Mouse (Mus musculus) erythroblast, adult 5-6 weeks (primary cell): ENCODE measurements at regions not wholly inside any gene's neighbourhood (a gene's known extent, or its start where the extent isn't known, plus 50 kb on each side); places are given as distances from the start of the nearest gene placed in this dataset.
"Not testable (repeated sequence)": the region's sequence is repeated elsewhere in the genome, so short reads cannot be mapped to it uniquely, and the experiment has no call there.

Source experiments
- ATAC-seq: replicated peaks from 2 replicates; pipeline ENCODE4 v1.8.0; 2016; ENCODE audit warnings: moderate number of reproducible peaks, mild to moderate bottlenecking, moderate TSS enrichment, inconsistent platforms; ENCODE audit not compliant: poor library complexity, low FRiP score, severe bottlenecking

DNA sequence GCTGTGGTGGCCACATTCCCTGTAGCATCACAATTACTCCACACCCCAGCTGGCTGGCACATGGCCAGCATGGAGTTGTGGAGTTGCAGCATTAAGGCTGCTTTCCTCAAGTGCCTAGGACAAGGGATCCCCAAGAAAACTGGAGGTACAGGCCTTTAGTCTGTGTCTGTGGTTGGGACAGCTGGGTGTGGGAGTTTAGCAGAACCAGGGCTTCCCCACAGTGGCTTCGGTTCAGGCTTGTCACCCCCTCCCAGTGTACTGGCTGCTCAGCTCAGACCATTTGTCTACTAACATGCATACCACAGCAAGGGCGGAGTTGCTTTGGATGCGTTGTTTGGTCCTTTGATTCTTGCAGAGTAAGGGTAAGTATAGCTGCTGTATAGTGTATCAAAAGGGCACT lies 79.1 kb upstream of the Neurl1b start:
- no peak for ATAC-seq

DNA sequence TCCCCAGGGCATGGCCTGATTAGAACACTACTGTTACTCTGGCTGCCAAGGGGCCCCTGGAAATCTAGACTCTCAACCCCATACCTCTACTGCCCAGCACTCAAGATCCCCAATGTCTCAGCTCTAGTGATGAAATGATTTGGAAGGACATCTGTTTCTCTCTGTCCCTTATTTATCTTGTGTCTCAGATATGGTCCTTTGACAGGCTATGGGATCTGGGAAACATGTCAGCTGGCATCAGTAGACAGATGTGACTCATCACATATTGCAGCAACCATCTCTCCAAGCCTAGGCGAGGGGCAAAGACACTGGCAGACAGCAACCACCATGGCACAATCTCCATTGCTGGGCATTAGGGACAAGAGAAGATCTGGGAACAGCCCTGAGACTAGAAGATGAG lies 78.6 kb upstream of the Neurl1b start:
- ATAC-seq, result no peak

DNA sequence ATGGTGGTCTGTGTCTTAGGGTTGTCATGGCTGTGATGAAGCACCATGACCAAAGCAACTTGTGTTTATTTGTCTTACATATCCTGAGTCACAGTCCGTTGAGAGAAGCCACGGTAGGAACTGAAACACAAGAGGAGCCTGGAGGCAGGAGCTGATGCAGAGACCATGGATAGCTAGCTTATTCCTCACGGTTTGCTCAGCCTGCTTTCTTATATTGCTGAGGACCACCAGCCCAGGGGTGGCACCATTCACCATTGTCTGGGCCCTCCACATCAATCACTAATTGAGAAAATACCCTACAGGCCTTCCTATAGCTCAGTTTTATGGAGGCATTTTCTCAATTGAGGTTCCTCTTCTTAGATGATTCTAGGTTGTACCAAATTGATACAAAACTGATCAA lies 77.5 kb upstream of the Neurl1b start:
- ATAC-seq, result no peak

DNA sequence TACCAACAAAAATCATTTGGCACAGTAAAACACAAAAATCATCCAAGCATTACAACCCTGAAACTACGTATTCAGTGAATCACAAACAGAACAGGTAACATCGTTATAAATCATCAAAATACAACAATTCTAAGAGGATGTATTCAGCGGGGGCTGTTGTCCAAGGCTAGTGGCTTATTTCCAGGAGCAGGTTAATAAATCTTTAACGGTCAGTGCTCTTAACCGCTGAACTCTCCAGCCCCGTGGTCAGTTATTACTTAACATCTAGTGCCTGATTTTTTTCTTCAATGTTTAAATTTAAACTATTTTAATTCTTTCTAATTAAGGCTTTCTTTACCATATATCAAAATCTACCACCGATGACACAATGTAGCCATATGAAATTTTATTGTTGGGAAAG lies 69.2 kb upstream of the Neurl1b start:
- not testable (repeated sequence) for ATAC-seq

DNA sequence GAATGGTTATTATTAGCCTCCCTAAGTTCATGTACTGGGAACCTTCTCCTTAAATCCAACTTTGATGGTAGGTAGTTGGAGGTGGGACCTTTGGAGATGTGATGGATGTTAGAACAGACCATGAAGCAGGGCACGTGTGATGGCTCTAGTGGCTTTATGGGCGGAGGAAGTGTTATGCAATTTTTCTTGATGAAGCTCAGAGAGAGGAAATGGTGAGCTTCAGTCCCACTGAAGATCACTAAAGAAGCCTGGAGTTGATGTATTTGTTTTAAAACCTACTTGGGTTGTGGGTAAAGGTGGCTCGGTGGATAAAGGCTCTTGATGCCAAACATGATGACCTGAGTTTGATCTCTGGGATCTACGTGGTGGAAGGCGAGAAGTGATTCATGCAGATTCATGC lies 66.5 kb upstream of the Neurl1b start:
- ATAC-seq, result no peak

DNA sequence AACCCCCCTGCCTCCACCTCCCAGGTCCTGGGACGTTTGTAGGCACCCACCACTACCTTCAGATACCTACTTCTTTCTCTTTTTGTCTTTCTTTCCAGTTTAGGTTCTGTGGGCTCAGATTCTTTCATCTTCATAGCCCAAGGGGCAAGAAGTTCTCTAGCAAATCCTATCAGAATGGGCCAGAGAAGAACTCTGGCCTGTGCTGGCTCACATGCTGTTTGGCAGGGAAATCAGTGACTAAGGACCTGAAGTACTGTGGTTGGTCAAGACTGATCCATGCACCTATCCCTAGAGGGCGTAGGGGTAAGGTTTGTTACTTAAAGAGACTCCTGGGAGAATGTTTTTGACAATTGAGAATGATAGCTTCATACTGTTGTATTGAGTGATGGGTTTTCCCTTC lies 64.9 kb upstream of the Neurl1b start:
- no peak for ATAC-seq

DNA sequence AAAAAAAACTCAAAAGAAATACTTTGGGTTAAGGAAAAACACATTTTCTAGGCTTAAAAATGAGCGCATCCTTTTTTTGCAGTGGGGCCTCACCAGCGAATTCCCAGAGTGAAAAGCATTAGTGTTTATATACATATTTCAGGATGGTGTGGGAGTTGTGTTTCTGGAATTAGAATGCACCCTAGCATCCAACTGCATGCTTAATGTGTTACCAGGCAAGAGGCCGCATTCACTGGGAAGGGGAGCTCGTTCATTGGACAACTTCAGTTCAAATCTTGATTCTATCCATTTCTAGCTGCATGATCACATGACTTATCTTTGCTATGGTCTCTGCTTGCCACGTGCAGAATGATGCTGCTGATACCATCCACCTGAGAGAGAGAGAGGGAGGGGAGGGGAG lies 64.4 kb upstream of the Neurl1b start:
- ATAC-seq, result no peak

DNA sequence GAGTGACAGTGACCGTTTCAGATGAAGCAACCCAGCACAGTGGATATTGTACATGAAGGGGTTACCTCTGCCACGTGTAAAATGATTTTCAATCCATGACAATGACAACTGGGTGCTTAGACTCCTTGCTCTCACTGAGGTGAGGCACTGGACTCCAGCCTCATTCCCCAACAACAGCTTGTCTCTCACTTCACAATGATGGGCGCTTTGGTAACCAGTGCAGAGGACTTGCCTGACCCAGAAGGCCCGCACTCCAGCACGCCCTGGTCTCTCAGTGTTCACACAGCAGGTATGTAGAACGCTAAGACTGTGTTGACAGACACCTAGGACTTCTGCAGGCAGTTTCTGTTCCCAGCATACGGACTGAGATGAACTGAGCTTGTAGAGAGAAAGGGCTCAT lies 62.6 kb upstream of the Neurl1b start:
- ATAC-seq, result no peak

DNA sequence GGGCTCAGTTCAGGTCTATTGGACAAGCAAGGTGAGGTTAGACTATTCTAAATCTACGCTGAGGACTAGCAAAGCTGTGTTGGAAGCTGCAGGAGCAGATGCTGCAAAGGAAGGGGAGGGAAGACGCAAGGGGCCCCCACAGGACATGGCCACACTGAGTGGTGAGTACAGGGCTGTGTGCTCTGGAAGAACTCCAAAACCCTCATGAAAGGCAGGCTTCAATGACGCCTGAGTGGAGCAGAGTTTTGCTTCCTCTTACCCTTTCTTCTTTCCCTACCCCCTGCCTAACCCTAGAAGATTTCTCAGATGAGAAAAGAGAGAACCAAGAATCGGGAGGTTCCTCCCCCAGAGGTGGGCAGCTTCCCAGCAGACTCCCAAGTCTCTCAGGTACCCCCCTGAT lies 61.9 kb upstream of the Neurl1b start:
- no peak for ATAC-seq

DNA sequence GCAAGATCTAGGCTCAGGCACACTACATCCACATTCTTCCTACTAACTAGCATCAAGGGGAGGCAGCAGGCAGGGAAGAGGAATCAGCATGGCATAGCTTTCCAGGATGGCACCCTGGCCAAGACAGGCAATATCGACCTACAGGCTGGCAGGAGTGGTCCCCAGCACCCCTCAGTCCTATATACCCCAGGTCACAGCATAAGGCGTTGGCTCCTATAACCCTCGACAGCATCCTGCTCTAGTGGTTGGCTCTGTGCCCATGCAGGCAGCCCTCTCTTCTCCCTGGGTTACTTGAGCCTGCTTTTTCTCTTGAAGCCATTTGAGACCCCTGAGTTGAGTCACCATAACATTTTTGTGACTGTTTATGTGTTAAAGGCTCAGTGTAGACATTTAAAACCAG lies 60.2 kb upstream of the Neurl1b start:
- no peak for ATAC-seq

DNA sequence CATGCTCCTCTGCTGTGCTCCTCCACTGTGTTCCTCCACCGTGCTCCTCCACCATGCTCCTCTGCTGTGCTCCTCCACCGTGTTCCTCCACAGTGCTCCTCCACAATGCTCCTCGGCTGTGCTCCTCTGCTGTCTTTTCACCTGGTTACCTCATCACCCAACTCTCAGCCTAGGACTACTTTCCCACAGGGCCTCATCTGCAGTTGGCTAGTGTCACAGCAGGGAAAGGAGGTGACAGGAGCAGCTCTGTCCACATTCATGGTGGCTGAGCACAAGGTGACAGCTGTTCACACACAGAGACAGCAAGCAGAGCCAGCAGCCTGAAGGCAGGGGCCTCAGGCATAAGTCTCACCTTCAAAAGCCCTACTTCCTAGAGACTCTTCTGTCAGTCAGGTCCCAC lies 59.3 kb upstream of the Neurl1b start:
- ATAC-seq, result no peak

DNA sequence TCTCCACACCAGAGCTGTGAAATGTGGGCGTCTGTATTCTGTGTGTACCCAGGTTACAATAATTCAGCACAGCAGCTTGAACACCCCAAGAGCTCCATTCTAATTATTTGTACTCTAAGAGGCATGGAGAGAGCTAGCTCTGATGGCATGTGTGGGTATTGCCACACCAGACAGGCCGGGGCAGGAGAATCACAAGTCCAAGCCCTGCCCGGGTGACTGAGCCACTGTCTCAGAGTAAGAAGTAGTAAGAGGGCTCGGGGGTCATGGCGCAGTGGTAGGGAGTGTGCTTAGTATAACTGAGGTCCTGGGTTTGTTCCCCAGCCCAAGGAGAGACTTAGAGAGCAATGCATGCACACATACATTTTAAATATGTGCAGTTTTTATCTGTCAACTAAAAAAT lies 57.7 kb upstream of the Neurl1b start:
- no peak for ATAC-seq

DNA sequence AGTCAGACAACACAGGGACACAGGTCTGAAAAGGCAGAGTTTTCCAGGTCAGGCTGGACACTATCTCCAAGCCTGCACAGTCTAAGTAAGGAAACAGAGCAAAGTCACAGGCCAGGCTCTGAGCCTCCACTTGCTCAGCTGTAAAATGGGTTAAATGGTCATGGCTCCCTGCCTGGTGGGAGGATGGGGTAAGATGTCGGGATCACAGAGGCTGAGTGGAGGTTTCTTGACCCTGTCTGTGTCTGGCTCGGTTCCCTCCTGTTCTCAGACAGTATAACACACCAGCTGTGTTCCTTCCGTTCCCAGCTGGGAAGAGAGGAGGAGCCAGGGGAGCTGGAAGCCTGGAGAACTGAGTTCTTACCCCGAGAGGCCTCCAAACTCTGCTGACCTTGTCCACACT lies 56.8 kb upstream of the Neurl1b start:
- ATAC-seq, result no peak

DNA sequence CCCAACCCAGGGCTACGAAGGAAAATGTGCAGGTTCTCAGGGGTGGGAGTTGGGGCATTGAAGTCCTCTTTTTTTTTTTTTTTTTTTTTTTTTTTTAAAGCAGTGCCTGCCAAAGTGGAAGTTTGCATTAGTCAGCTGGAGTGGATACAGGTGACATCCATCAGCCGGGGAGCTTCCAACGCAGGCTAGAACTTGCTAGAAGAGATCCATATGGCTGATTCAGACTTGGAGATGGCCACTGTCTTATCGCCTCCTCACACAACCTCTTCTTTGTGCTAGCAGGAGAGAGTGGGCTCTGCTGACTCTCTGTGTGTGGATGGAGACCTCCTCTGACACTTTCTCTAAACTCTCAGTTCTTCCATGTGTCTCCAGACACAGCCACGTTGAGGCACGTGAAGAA lies 53.9 kb upstream of the Neurl1b start:
- ATAC-seq, result no peak

DNA sequence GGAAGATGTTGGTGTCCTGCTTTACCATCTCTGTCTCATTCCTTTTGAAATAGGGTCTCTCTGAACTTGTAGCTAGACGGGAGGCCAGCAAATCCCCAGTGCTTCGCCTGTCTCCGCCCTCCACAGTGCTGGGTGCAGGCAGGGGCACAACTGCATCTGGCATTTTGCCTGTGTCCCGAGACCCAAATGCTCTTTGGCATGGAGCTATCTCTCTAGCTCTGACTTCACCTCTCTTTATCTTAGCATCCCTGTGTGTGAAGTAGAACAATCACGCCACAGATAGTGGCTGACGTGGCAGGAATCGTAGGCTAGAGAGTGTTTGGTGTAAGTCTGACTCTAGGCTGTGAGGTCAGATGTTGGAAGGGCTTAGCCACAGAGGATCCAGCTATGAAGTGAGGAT lies 53.2 kb upstream of the Neurl1b start:
- 0 out of 2 replicates have a peak, but pooled peaks have one; percentile 32 for ATAC-seq

DNA sequence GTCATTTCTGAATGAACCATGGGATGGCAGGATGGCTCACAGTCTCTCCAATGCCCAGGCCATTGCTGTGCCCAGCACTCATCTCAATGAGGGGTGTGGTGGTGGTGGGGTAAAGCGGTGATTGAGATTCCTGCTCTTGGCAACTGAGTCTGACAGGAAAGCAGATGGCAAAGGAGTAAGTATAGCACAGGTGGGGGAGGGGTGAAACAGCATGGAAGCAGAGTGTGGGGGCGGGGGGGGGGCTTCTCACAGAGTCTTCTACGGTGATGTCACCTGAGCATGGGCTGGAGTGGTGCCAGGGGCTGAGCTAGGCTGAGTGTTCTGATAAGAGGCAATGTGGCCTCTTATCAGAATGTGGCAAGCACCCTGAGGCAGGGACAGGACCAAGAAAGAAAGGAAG lies 52.6 kb upstream of the Neurl1b start:
- no peak for ATAC-seq

DNA sequence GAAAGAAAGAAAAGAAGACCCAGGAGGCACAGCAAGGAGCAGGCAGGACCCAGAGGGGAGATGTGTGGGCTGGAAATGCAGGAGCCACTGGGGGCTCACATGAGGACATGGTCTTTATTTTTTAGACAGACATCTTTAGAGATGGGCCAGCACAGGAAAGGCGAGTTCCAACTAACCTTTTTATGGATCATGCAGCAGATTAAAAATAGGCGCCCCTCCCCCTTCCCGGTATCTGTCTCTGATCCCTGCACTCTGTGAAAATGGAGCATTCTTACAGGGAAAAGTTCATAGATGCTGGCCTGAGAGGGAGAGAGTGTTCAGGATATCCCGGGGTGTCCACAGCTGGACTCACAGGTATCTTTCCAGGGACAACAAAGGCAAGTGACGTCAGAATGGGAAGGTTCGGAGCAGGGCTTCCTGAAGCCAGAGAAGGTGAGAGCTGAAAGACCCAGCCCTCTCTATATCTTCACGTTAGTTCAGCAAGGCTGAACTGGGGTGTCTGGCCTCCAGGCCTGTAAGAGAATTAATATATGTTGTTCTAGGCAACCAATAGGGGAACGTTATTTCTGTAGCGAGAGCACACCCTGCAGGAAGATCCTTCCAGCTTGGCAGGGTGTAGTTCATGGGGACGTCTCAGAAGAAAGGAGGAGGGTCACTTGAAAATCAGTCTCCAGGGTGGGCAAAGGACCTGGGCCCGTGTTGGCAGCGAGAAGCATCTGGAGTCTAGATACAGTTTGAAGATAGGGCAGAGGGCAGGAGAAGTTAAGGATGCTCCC lies 51.9 kb upstream of the Neurl1b start:
- ATAC-seq, result no peak

DNA sequence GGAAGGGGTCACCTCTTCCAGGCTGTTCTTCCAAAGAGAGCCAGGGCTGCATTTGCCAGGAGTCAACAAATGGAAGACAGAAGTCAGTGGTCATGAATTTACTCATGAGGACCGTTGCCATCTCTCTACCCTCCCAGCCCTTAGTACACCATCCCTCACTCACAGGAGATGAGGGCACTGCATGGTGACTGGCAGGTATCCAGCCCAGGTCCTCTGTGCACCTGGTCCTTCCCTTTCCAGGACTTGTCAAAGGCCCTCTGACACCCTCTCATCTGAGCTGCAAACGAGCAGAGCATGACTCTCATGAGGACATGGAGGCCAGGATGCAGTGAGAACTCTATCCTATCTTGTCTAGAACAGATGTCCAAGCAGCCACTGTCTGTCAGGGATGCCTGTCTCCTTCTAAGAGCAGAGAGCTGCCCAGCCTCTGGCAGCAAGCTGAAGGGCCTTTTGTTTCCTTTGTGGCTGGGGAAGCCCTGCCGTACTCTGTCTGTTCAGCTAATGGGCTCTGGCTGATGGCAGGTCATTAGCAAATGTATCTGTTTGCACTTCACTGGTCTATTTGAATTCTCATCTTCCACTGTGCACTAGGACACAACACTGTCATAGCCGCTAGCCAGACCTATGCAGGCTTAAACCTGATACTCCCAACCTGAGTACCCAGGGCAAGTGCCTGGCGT lies 50.6 kb upstream of the Neurl1b start:
- no peak for ATAC-seq
